Mouse (Mus musculus): ENCODE results near the gene Shroom3. TPM values are rescaled to one million over a fixed set of nuclear protein-coding genes. Genes with fewer than 3 reads are reported as not detected.

Shroom3 gene
- polyA plus RNA-seq, 1 experiment, result not detected

- no peak for TF ChIP-seq POLR2A (IDR thresholded peaks at IDR 0.05; ENCODE audit: borderline replicate concordance, low read depth, low read length)
- TF ChIP-seq CTCF (IDR thresholded peaks at IDR 0.05; ENCODE audit: low read depth, low read length), result no peak
- Histone ChIP-seq H3K27ac (ENCODE audit: insufficient read depth, low read depth, low read length) (no peak overlapping the region), H3K4me3 (ENCODE audit: insufficient read depth, low read length) (no peak overlapping the region), H3K4me1 (ENCODE audit: control insufficient read depth, insufficient read depth, low read length) (no peaks in the 10 kb centered on the region)
These were observed 302.2 kb downstream of the Shroom3 start for GRCm38 (mm10) chr5:92985391-92985790.

- no peaks in the 10 kb centered on the region for H3K4me1 ChIP-seq (ENCODE audit: control insufficient read depth, insufficient read depth, low read length)
- no peak overlapping the region for H3K4me3 ChIP-seq (ENCODE audit: insufficient read depth, low read length)
- no peak overlapping the region for H3K27ac ChIP-seq (ENCODE audit: insufficient read depth, low read depth, low read length)
- TF ChIP-seq POLR2A (IDR thresholded peaks at IDR 0.05; ENCODE audit: borderline replicate concordance, low read depth, low read length), result no peak
- TF ChIP-seq CTCF (IDR thresholded peaks at IDR 0.05; ENCODE audit: low read depth, low read length), result no peak
These were observed 303.7 kb downstream of the Shroom3 start for GRCm38 (mm10) chr5:92986651-92987610.

GRCm38 (mm10) chr5:92987891-92988768 is 304.9 kb downstream of the Shroom3 start:
- Histone ChIP-seq H3K27ac (ENCODE audit: insufficient read depth, low read depth, low read length) (no peak overlapping the region), H3K4me3 (ENCODE audit: insufficient read depth, low read length) (no peak overlapping the region), H3K4me1 (ENCODE audit: control insufficient read depth, insufficient read depth, low read length) (no peaks in the 10 kb centered on the region)
- TF ChIP-seq CTCF (IDR thresholded peaks at IDR 0.05; ENCODE audit: low read depth, low read length) (no peak), POLR2A (IDR thresholded peaks at IDR 0.05; ENCODE audit: borderline replicate concordance, low read depth, low read length) (no peak)

GRCm38 (mm10) chr5:92988769-92989356 is 305.6 kb downstream of the Shroom3 start:
- Histone ChIP-seq H3K4me1 (ENCODE audit: control insufficient read depth, insufficient read depth, low read length) (no peaks in the 10 kb centered on the region), H3K27ac (ENCODE audit: insufficient read depth, low read depth, low read length) (no peak overlapping the region), H3K4me3 (ENCODE audit: insufficient read depth, low read length) (no peak overlapping the region)
- no peak for TF ChIP-seq CTCF (IDR thresholded peaks at IDR 0.05; ENCODE audit: low read depth, low read length)
- TF ChIP-seq POLR2A (IDR thresholded peaks at IDR 0.05; ENCODE audit: borderline replicate concordance, low read depth, low read length), result no peak

- Histone ChIP-seq H3K4me1 (ENCODE audit: control insufficient read depth, insufficient read depth, low read length) (no peaks in the 10 kb centered on the region), H3K4me3 (ENCODE audit: insufficient read depth, low read length) (no peak overlapping the region), H3K27ac (ENCODE audit: insufficient read depth, low read depth, low read length) (no peak overlapping the region)
- no peak for TF ChIP-seq POLR2A (IDR thresholded peaks at IDR 0.05; ENCODE audit: borderline replicate concordance, low read depth, low read length)
- TF ChIP-seq CTCF (IDR thresholded peaks at IDR 0.05; ENCODE audit: low read depth, low read length), result no peak
These were observed 308.9 kb downstream of the Shroom3 start for GRCm38 (mm10) chr5:92992106-92992505.

GRCm38 (mm10) chr5:92994309-92994708 is 311.1 kb downstream of the Shroom3 start:
- TF ChIP-seq POLR2A (IDR thresholded peaks at IDR 0.05; ENCODE audit: borderline replicate concordance, low read depth, low read length) (no peak), CTCF (IDR thresholded peaks at IDR 0.05; ENCODE audit: low read depth, low read length) (no peak)
- Histone ChIP-seq H3K4me1 (ENCODE audit: control insufficient read depth, insufficient read depth, low read length) (peaks cover 15% of the 10 kb centered on the region), H3K27ac (ENCODE audit: insufficient read depth, low read depth, low read length) (no peak overlapping the region), H3K4me3 (ENCODE audit: insufficient read depth, low read length) (no peak overlapping the region)

GRCm38 (mm10) chr5:92994861-92995260 is 311.6 kb downstream of the Shroom3 start:
- Histone ChIP-seq H3K27ac (ENCODE audit: insufficient read depth, low read depth, low read length) (no peak overlapping the region), H3K4me3 (ENCODE audit: insufficient read depth, low read length) (no peak overlapping the region), H3K4me1 (ENCODE audit: control insufficient read depth, insufficient read depth, low read length) (peaks cover 16% of the 10 kb centered on the region)
- TF ChIP-seq POLR2A (IDR thresholded peaks at IDR 0.05; ENCODE audit: borderline replicate concordance, low read depth, low read length) (no peak), CTCF (IDR thresholded peaks at IDR 0.05; ENCODE audit: low read depth, low read length) (no peak)

- H3K27ac ChIP-seq (ENCODE audit: insufficient read depth, low read depth, low read length), result no peak overlapping the region
- TF ChIP-seq POLR2A (IDR thresholded peaks at IDR 0.05; ENCODE audit: borderline replicate concordance, low read depth, low read length) (no peak), CTCF (IDR thresholded peaks at IDR 0.05; ENCODE audit: low read depth, low read length) (no peak)
- H3K4me1 ChIP-seq (ENCODE audit: control insufficient read depth, insufficient read depth, low read length), result peaks cover 29% of the 10 kb centered on the region
- H3K4me3 ChIP-seq (ENCODE audit: insufficient read depth, low read length), result no peak overlapping the region
These were observed 314.3 kb downstream of the Shroom3 start for GRCm38 (mm10) chr5:92997428-92998120.

- H3K4me1 ChIP-seq (ENCODE audit: control insufficient read depth, insufficient read depth, low read length), result peaks cover 29% of the 10 kb centered on the region
- TF ChIP-seq CTCF (IDR thresholded peaks at IDR 0.05; ENCODE audit: low read depth, low read length) (no peak), POLR2A (IDR thresholded peaks at IDR 0.05; ENCODE audit: borderline replicate concordance, low read depth, low read length) (no peak)
- no peak overlapping the region for H3K27ac ChIP-seq (ENCODE audit: insufficient read depth, low read depth, low read length)
These were observed 315.3 kb downstream of the Shroom3 start for GRCm38 (mm10) chr5:92998494-92999016.

More at GRCm38 (mm10) chr5:92998494-92999016, 315.3 kb downstream of the Shroom3 start:
- no peak overlapping the region for H3K4me3 ChIP-seq (ENCODE audit: insufficient read depth, low read length)

Measured in bone marrow macrophage, adult 2 months (primary cell).